ENCODE assay signal across 10 mouse cellular contexts in the genomic region with DNA sequence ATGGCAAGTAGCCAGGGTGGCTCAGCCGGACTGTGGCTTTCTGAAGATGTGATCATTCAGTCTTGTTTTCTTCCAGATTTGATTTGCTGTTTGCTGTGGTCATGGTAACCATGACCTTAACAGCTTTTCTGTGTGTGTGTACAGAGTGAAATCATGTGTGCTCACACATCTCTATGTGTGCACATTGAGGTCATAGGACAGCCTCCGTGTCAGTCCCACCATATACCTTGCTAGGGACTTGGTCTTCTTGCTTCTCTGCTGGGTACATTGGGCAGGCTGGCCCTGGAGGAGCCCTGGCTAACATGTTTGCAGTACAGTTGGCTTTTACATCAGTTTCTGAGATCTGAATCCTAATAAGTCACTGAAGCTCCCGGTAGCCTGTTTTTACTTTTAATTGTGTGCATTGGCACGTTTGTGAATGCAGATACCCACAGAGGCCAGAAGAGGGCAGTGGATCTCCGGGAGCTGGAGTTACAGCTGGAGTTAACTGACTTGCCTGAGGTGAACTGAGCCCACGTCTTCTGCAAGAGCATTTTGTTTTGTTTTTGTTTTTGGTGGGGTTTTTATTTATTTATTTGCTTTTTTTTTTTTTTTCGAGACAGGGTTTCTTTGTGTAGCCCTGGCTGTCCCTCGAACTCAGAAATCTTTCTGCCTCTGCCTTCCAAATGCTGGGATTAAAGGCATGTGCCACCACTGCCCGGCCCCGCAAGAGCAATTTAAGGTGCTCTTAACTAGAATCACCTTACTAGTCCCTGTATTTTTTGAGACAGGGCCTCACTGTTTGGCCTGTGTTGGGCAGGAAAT. TPM values are rescaled to one million over a fixed set of nuclear protein-coding genes. Genes with fewer than 3 reads are reported as not detected.
DNase-seq lines count a peak whose midpoint lies in the region; TF ChIP-seq lines count a peak whose summit lies in the region.
"Had no signal": no experiment of that assay in that cellular context is flagged by ENCODE, and none has a peak within 500 bp of the region (broad histone marks: within the 10 kb centered on the region; RNA-seq: fewer than 3 reads in every experiment).

No protein-coding gene starts in this region.

- H3K27me3 ChIP-seq in heart, adult 2 months (ENCODE audit: control insufficient read depth, insufficient read depth, low read length) = no peaks in the 10 kb centered on the region
- H3K27me3 ChIP-seq in embryonic facial prominence, embryonic 10.5 days (replicated peaks; ENCODE audit: low read depth, poor library complexity, severe bottlenecking) = no peaks in the 10 kb centered on the region
- H3K27me3 ChIP-seq: embryonic facial prominence, embryonic 12.5 days; lung, embryonic 15.5 days had no signal

- WGBS in heart, adult 2 months = 50% methylated on average over 10 of the region's 10 CpGs
- 58% methylated on average over 10 of the region's 10 CpGs for WGBS in embryonic facial prominence, embryonic 10.5 days

- TF ChIP-seq EP300 in heart, adult 2 months (IDR thresholded peaks at IDR 0.05; ENCODE audit: insufficient read depth, low read depth, low read length) = peak; percentile 61; the same call in 1 of the 2 replicates

- no peak overlapping the region for H3K27ac ChIP-seq in heart, adult 2 months
- H3K27ac ChIP-seq in embryonic facial prominence, embryonic 10.5 days (replicated peaks) = no peak overlapping the region
- H3K27ac ChIP-seq: embryonic facial prominence, embryonic 12.5 days; lung, embryonic 15.5 days had no signal

- H3K36me3 ChIP-seq in heart, adult 2 months (ENCODE audit: control insufficient read depth, insufficient read depth, low read length) = no peaks in the 10 kb centered on the region
- peaks cover 30% of the 10 kb centered on the region for H3K36me3 ChIP-seq in embryonic facial prominence, embryonic 10.5 days (replicated peaks)

- no peaks in the 10 kb centered on the region for H3K4me1 ChIP-seq in heart, adult 2 months (ENCODE audit: control insufficient read depth, insufficient read depth, low read length)
- no peaks in the 10 kb centered on the region for H3K4me1 ChIP-seq in embryonic facial prominence, embryonic 10.5 days
- H3K4me1 ChIP-seq: embryonic facial prominence, embryonic 12.5 days; lung, embryonic 15.5 days had no signal

- H3K9ac ChIP-seq in heart, adult 2 months (ENCODE audit: low read depth, low read length) = no peak overlapping the region
- H3K9ac ChIP-seq: embryonic facial prominence, embryonic 12.5 days; lung, embryonic 15.5 days had no signal

- no peak for TF ChIP-seq POLR2A in heart, adult 2 months (IDR thresholded peaks at IDR 0.05; ENCODE audit: insufficient read depth, low read depth, low read length)

- no peaks in the 10 kb centered on the region for H3K79me2 ChIP-seq in heart, adult 2 months (replicated peaks; ENCODE audit: control insufficient read depth, insufficient read depth, low read length)

- H3K4me3 ChIP-seq in heart, adult 2 months = no peak overlapping the region
- no peak overlapping the region for H3K4me3 ChIP-seq in embryonic facial prominence, embryonic 10.5 days
- H3K4me3 ChIP-seq: embryonic facial prominence, embryonic 12.5 days; lung, embryonic 15.5 days had no signal

- intact Hi-C loops in heart, adult 2 months (cut with DNase I) = loop anchor here (5.0 kb wide), 1 partner anchor 164 kb away; the partner anchor contains the start of gene Rhot1
- intact Hi-C loops in heart, postnatal 25 days (cut with DNase I) = loop anchor here (5.0 kb wide), 2 partner anchors 99 to 154 kb away; partner anchors contain the start of gene Tefm

- H3K9me3 ChIP-seq in embryonic facial prominence, embryonic 10.5 days = no peaks in the 10 kb centered on the region
- H3K9me3 ChIP-seq: embryonic facial prominence, embryonic 12.5 days; lung, embryonic 15.5 days had no signal

- TF ChIP-seq CTCF in heart, adult 2 months (IDR thresholded peaks at IDR 0.05) = peak; percentile 86

- peak; percentile 33 to 41 for DNase-seq in heart, adult 2 months
- no peak for DNase-seq in heart, postnatal 25 days (ENCODE audit: low spot score)
- DNase-seq in A20 (ENCODE audit: low read depth, low spot score) = peak; percentile 70
- DNase-seq in WW6 (ENCODE audit: low read depth, low spot score) = peak; percentile 31
- peak; percentile 42 for DNase-seq in embryonic facial prominence, embryonic 10.5 days (ENCODE audit: low spot score)
- peak; percentile 59 for DNase-seq in kidney, postnatal 14 days
- peak; percentile 47 to 66 for DNase-seq in lung, postnatal 4 days
- peak; percentile 28 to 30 for DNase-seq in thymus, adult 18-20 months

RNA-seq across cellular contexts. Expression of gene Crlf3, which starts 38.0 kb away (rescaled TPM):
- total RNA-seq in heart, adult 2 months (2021) = 10 to 100 TPM; 10.8 to 10.9 TPM
- 8.0 and 11.7 TPM in 2 replicates for polyA plus RNA-seq in heart, adult 2 months (2012; rRNA removed)
- 10 to 100 TPM; 13.5 to 14.3 TPM for total RNA-seq in heart, postnatal 25 days (2021)
- polyA plus RNA-seq in embryonic facial prominence, embryonic 10.5 days (2016; fragmentation: Nextera tagmentation; extraction: Ambion mirVana) = 47.8 and 49.6 TPM in 2 replicates

RNA-seq across cellular contexts. Expression of gene Atad5, which starts 46.4 kb away (rescaled TPM):
- total RNA-seq in heart, adult 2 months (2021) = under 1 TPM; 0.70 to 0.84 TPM
- polyA plus RNA-seq in heart, adult 2 months (2012; rRNA removed) = 0.27 and 0.44 TPM in 2 replicates
- under 1 TPM; 0.86 to 0.89 TPM for total RNA-seq in heart, postnatal 25 days (2021)
- polyA plus RNA-seq in embryonic facial prominence, embryonic 10.5 days (2016; fragmentation: Nextera tagmentation; extraction: Ambion mirVana) = 18.9 and 20.3 TPM in 2 replicates

RNA-seq across cellular contexts. Expression of gene Suz12, which starts 49.9 kb away (rescaled TPM):
- total RNA-seq in heart, adult 2 months (2021) = 10 to 100 TPM; 23.9 to 26.7 TPM
- polyA plus RNA-seq in heart, adult 2 months (2012; rRNA removed) = 3.7 and 7.8 TPM in 2 replicates
- 10 to 100 TPM; 24.9 to 27.2 TPM for total RNA-seq in heart, postnatal 25 days (2021)
- 22.2 and 23.3 TPM in 2 replicates for polyA plus RNA-seq in embryonic facial prominence, embryonic 10.5 days (2016; fragmentation: Nextera tagmentation; extraction: Ambion mirVana)
